Mouse (Mus musculus) cortical plate, adult 2 months (tissue): Measurements from ENCODE around the gene Larp4.

Experiments used
- CTCF ChIP-seq: fragments of 200-500 bp; IDR thresholded peaks from 2 replicates; pipeline ENCODE4 v1.5.1; 2011; ENCODE audit warnings: mild to moderate bottlenecking, control low read depth, low read length; ENCODE audit not compliant: insufficient read depth; ENCODE audit errors: extremely low read depth
- POLR2A ChIP-seq: fragments of 200-500 bp; IDR thresholded peaks from 2 replicates; pipeline ENCODE4 v1.6.1; 2011; ENCODE audit warnings: mild to moderate bottlenecking, low read length, control low read depth; ENCODE audit not compliant: insufficient read depth; ENCODE audit errors: extremely low read depth

DNA sequence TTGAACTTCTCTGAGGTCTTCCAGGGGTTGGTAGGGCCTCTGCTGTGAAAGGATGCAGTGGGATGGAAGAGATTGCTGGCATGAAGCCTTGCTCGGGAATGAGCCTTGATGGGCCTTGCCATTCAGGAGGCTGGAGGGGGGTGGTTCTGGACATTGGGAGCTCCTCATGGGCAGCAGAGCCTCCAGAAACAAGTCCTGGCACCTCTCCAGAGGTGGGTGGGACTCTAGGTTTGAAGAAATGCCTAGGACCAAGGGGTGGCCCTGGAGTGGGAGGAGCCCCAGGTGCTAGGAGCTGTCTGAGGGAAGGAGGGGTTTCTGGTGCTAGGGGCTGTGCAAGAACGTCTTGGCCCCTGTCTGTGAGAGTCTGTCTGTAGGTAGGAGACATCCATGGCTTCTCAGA lies 29.4 kb upstream of the Larp4 start:
- TF ChIP-seq CTCF (no peak), POLR2A (no peak)
